Mouse (Mus musculus) erythroid progenitor cell, adult 5-6 weeks (primary cell): ENCODE data around the gene Ptn. TPM values are rescaled to one million over a fixed set of nuclear protein-coding genes. Genes with fewer than 3 reads are reported as not detected.
"Not testable (repeated sequence)": the region's sequence is repeated elsewhere in the genome, so short reads cannot be mapped to it uniquely, and the experiment has no call there.

Experiments
- ATAC-seq: replicated peaks from 2 replicates; pipeline ENCODE4 v1.8.0; 2016; ENCODE audit warnings: moderate number of reproducible peaks, mild to moderate bottlenecking, moderate TSS enrichment, inconsistent platforms; ENCODE audit not compliant: poor library complexity, low FRiP score, severe bottlenecking
- total RNA-seq, 2 experiments: library from RNA; stranded (forward) in 1 of 2; stranded (reverse) in 1 of 2; fragments of 150-400 nt in 1 of 2; fragments of 186-747, 209-891 nt in 1 of 2; gene quantifications; 2 replicates each; pipeline versions ENCODE4 v1.2.3 to v1.2.4; 2015 to 2017; ENCODE audit warnings: low replicate concordance in 2 of 2

The Ptn gene
- total RNA-seq, 2 experiments from 2014 or later, result not detected

- no peak for ATAC-seq
These were observed 34.2 kb downstream of the Ptn start for GRCm38 (mm10) chr6:36775647-36776360.

DNA sequence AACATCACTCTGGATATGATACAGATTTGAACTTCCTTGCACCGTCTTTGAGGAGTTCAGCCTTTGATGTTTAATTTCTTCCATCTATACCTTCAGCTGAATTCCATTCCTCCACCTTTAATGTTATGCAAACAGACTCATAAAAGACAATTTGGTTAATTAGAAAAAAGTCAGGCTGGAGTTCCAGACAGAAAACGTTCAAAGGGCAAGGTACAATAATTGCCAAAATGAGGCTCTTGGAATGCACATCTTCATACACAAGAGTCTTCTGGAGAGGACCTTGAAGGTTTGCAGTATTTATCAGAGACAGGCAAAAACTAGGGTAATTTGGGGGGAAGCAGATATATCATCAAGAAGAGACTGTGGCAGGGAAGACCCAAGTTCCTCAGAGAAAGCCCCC is 37.5 kb downstream of the Ptn start:
- no peak for ATAC-seq

GRCm38 (mm10) chr6:36769012-36769411 is 41.0 kb downstream of the Ptn start:
- no peak for ATAC-seq

- ATAC-seq, result no peak
These were observed 43.1 kb downstream of the Ptn start for GRCm38 (mm10) chr6:36766941-36767340.

GRCm38 (mm10) chr6:36755001-36755885 is 54.8 kb downstream of the Ptn start:
- ATAC-seq, result no peak

- no peak for ATAC-seq
These were observed 57.1 kb downstream of the Ptn start for GRCm38 (mm10) chr6:36752887-36753286.

DNA sequence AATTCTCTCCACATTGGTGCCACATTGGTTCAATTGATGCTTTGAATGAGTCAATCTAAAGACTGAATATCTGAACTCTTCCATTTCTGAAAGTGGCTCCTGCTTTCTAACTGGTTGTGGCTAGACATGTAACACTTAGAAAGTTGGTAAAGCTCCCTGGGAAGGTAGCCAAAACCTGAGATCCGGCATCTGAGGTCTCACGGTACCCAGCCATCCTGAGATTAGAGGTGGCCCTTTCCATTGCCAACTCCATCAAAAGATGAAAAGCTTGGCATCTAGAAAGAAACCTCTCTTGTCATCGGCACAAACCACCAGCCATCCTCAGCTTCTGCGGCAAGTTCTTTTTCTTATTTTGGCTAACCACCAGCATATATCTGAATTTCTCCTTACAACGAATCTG is 70.2 kb downstream of the Ptn start:
- ATAC-seq, result no peak

- no peak for ATAC-seq
These were observed 73.3 kb downstream of the Ptn start for GRCm38 (mm10) chr6:36736763-36737162.

DNA sequence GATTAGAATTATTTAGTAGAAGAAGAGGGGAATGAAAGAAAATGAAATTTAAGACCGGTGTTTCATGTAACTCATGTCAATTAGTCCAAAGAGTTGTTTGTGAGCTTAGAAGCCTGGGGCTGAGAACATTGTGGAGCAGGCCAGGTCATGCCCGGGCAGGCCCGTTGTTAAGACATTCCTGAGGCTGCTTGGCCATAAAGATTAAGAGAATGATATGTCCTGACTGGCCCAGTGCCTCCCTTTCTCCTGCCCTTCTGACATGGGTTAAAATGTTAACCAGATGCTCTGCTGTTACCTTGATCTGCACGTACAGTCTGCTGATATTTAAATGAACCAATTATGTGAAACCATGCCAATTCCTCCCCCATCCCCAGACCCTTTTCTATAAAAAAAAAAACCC is 74.4 kb downstream of the Ptn start:
- not testable (repeated sequence) for ATAC-seq

DNA sequence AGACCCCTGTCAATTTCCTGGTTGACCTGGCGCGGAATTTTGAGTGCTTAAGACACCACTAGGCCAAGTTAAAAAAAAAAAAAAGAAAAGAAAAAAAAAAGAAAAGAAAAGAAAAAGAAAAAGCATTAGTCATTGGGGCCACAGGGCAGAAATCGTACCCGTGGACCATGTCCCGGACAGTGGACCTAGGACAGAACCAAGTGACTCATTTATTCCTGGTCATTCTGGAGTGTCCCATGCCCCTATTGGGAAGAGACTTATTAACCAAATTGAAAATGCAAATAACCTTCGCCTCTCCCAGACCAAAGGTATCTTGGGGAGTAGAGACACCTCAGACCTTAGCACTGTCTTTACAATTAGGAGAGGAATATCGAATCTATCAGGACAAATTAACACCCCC is 80.2 kb downstream of the Ptn start:
- not testable (repeated sequence) for ATAC-seq

GRCm38 (mm10) chr6:36728079-36728478 is 81.9 kb downstream of the Ptn start:
- ATAC-seq, result no peak

DNA sequence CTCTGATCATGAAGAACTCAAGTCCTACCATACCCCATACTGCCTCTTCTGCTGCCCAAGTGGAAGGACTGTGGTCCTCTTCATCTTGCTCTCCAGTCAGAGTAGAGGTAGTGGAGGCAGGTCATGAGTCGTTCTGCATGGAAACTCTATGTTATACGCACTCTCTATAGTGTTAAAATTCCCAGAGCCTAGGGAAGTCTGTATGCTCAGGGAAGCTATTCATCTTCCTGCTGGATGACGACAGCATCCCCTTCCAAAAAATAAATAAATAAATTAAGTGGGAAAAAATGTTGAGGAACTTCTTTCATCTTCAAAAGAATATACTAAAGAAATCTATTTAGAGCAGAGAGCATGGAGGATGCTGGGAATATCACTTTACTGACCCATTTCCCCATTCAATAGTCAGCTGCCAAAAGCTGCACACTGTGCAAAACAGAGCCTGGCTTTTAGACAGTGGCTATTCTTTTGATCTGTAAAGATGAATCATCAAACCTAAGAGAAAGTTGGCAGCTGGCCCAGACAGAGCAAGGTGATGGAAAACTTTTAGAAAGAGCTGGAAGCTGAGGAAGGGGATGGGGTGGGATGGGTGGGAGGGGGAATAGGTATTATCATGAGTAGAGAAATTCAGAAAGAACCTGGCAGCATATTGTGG is 84.4 kb downstream of the Ptn start:
- no peak for ATAC-seq

DNA sequence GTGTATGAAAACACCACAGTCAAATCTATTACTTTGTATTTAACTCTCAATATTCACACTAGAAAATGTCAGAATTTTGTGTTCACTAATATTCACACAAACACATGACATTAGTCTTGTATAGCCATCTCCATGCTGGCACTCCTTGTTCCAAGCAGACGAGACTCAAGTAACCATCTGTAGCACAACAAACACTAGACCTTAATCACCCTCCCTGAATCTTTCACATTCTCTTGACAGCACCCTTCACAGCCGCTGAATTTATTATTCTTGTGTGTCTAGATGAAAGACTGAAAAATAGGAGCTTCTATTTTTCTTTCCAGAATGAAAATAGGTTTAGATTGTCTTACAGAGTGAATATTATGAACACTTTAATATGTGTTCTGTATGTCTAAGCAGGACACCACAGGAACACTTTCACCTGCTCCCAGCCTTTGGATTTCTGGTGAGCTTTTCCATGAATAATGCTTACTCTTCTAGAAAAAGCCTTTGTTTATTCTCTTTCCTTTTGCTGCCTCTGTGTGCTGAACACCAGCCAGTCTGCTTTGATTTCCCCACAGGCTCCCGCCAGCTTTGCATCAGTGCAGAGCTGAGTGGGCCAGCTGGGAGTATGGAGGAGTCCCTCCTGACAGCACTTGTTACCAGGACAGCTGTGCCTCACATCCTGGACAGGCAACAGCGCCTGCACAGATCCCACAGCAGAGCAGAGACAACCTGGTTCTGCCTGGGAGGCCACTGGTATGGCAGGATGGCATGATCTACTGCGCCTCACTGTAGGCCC is 87.1 kb downstream of the Ptn start:
- no peak for ATAC-seq

DNA sequence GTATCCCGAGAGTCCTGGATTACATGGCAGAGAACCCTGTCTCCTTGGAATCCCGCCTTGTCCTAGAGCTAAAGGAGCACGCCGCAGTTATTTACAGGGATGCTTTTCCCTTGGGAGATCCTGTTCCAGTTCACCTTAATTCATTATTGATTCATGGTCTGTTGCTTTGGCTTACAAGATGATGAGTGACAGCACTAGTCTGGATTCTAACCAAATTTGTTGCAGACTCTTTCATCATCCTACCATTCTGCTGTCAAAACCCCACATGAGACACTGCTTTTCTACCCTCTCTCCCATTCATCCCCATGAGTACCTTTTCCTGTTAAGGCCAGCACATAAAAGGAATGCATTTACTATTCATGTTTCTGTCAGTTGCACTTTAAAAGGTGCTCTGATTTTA is 96.7 kb downstream of the Ptn start:
- ATAC-seq, result no peak

- ATAC-seq, result no peak
These were observed 114.5 kb downstream of the Ptn start for GRCm38 (mm10) chr6:36695481-36695880.

DNA sequence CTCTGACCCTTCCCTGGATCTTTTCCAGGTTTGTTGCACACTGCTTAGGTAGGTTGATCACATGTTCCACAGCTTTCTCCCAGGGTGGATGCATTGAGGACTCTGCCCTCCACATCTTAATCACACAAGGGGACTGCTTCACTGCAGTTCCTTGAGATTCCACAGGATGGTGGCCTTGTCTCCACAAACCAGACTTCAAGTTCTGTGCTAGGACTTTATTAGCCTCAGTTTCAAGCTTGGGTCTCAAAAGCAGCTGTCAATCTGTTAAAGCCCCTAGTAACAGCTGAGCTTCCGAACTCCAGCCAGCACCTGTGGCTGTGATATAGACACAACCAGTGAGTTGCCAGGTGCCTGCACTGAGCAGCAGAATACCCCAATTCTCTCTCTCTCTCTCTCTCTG is 118.5 kb downstream of the Ptn start:
- ATAC-seq, result no peak

DNA sequence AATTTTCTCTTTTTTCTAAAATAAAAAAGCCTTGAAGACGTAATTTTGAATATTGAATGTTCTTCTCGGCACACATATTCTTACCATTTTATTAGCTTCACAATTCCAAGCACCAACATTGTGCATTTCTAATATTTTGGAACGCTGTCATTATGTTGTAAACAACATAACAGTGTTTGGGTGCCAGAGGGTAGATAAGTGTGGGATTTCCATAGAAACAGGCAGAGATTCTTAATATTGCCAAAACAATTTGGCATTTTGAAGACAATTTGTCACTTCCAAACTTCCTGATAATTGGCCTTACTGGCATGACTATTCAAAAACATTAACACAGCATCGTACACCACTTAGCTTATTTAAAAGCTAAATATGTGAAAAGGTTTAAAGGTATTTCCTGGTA is 119.1 kb downstream of the Ptn start:
- no peak for ATAC-seq

GRCm38 (mm10) chr6:36676710-36677691 is 133.0 kb downstream of the Ptn start:
- ATAC-seq, result no peak
